Mouse (Mus musculus) bone marrow macrophage, adult 2 months (primary cell): ENCODE data around the gene Lrrn4cl. TPM values are rescaled to one million over a fixed set of nuclear protein-coding genes. Genes with fewer than 3 reads are reported as not detected.
"Not testable (repeated sequence)": the region's sequence is repeated elsewhere in the genome, so short reads cannot be mapped to it uniquely, and the experiment has no call there.

ENCODE experiments used
- H3K27ac ChIP-seq: 2 replicates; pipeline ENCODE4 v1.5.1; 2012; ENCODE audit warnings: low read depth, low read length; ENCODE audit not compliant: insufficient read depth
- H3K4me1 ChIP-seq: 2 replicates; pipeline ENCODE4 v1.6.1; 2012; ENCODE audit warnings: low read length; ENCODE audit not compliant: control insufficient read depth, insufficient read depth
- H3K4me3 ChIP-seq: 2 replicates; pipeline ENCODE4 v1.5.1; 2012; ENCODE audit warnings: mild to moderate bottlenecking, low read length, moderate library complexity; ENCODE audit not compliant: insufficient read depth
- CTCF ChIP-seq: IDR thresholded peaks from 2 replicates; pipeline ENCODE4 v1.5.1; 2012; ENCODE audit warnings: low read depth, mild to moderate bottlenecking, low read length, moderate library complexity
- POLR2A ChIP-seq: IDR thresholded peaks from 2 replicates; pipeline ENCODE4 v1.6.1; 2012; ENCODE audit warnings: mild to moderate bottlenecking, low read depth, low read length, borderline replicate concordance
- polyA plus RNA-seq: library from polyadenylated mRNA; stranded (reverse); fragments of >200 nt; gene quantifications from 2 replicates; pipeline ENCODE4 v1.2.4, GENCODE M21; 2012; ENCODE audit not compliant: missing spikeins, insufficient read depth, insufficient read length

Gene Lrrn4cl
- polyA plus RNA-seq, 1 experiment, result not detected

DNA sequence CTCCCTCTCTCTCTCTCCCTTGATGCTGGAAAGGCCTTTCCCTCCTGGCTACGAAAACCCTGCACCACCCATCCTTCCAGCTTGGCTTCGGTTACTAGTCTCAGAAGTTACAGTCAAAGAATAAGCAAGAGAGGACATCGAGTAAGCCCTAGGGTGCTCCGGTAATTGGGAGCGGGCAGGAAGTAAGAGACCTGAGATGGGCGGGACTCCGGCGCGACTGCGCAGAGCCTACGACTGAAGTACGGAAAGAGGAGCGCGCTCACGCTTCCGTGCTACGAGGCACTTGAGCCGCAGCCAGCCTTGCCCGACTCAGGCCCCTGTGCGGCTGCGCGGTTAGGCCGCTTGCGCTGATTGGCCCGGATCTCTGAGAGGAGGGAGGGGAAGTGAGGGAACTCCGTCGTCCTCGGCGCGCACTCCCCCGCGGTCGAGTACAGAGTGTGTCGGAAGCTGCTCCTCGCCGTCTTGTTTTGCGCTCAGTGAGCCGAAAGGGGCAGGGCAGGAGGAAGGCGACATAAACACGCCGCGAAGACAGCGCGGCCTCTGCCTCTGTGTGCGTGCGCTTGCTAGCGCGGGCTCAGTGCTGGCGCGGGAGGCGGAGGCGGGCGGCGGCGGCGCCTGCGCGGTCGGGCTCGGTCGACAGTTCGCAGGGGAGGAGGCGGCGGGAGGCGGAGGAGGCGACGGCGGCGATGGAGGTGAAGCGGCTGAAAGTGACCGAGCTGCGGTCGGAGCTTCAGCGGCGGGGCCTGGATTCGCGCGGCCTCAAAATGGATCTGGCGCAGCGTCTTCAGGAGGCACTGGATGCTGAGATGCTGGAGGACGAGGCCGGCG, 30.8 kb upstream of the Lrrn4cl start, which contains the start of gene Hnrnpul2:
Gene Hnrnpul2, plus strand, starts transcription at position 415 of the 828 bp plus-strand sequence.
- TF ChIP-seq POLR2A (no peak), CTCF (no peak)
- Histone ChIP-seq H3K4me3 (peak within 1 kb of the TSS; percentile 83), H3K27ac (peak within 1 kb of the TSS; percentile 96), H3K4me1 (peaks cover 18% of the 10 kb centered on the region)

DNA sequence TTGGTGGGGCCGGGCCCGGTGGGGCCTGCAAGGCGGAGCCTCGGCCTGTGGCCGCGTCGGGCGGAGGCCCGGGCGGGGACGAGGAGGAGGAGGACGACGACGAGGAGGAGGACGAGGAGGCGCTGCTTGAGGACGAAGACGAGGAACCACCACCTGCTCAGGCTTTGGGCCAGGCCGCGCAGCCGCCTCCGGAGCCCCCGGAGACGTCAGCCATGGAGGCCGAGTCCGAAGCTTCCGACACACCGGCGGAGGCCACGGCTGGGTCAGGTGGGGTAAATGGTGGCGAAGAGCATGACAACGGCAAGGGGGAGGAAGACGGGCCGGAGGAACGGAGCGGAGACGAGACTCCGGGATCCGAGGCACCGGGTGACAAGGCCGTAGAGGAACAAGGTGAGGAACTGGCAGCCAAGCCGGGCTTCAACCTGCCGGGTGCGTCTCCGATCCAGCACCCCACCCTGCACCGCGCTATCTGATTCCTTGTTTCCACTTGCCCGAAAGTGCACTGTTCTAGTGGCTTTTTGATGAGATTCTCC, 30.1 kb upstream of the Lrrn4cl start:
- Histone ChIP-seq H3K4me3 (peak overlapping the region; percentile 83), H3K27ac (peak overlapping the region; percentile 96), H3K4me1 (peaks cover 21% of the 10 kb centered on the region)
- TF ChIP-seq CTCF, result no peak
- no peak for TF ChIP-seq POLR2A

DNA sequence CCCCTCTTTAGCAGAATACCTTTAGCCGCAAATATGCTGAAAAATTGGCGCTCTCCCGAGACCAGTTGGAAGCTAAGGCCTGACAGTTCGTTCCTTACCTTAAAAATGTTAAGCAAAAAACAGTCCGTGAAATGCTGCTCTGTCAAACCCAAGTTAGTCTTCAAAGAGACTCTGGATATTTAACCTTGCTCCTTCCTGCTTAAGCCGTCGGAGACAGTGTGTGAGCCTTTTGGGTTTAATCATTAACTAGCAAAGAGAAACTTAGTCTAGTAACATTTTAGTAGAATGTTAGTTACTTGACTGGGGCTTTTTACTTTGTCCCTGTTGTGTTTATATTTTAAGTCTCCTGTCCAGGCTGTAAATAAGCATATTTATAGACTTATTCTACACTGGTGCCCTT, 29.4 kb upstream of the Lrrn4cl start:
- TF ChIP-seq CTCF, result no peak
- no peak for TF ChIP-seq POLR2A
- Histone ChIP-seq H3K4me3 (peak overlapping the region; percentile 83), H3K4me1 (peaks cover 19% of the 10 kb centered on the region), H3K27ac (peak overlapping the region; percentile 96; the same call in 1 of the 2 replicates)

DNA sequence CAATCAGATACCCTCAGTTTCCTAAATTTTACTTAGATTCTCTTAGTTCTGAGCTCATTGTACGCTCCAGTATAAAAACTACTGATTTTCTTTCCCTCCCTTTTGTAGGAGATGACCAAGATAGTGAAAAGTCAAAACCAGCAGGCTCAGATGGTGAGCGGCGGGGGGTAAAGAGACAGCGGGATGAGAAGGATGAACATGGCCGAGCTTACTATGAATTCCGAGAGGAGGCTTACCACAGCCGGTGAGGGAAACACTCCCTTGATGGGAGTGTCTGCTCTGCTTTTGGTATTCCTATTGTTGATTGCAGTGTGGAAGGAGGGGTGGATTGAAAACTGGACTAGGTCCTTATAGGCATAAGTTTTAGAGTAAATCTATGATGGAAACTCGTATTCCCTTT, 27.9 kb upstream of the Lrrn4cl start:
- H3K27ac ChIP-seq, result no peak overlapping the region
- no peak overlapping the region for H3K4me3 ChIP-seq
- peaks cover 12% of the 10 kb centered on the region for H3K4me1 ChIP-seq
- TF ChIP-seq CTCF, result no peak
- TF ChIP-seq POLR2A, result no peak

DNA sequence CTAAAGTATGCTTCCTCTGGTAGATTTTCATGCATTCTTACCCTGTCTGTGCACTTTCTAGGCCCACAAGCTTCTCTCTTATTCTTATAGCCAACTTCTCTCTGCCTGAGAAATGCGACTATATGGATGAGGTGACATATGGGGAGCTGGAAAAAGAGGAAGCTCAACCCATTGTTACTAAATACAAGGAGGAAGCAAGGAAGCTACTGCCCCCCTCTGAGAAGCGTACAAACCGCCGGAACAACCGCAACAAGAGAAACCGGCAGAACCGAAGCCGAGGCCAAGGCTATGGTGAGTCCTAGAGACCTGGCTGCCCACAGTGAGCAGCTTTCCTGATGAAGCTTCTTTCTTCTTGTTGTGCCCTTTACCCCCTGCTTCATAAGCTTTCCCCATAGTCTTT, 20.9 kb upstream of the Lrrn4cl start, which contains the start of gene AC129217.1:
Gene AC129217.1, plus strand, starts transcription at position 114 of the 400 bp plus-strand sequence.
- H3K4me3 ChIP-seq, result peak within 1 kb of the TSS; percentile 14
- peaks cover 38% of the 10 kb centered on the region for H3K4me1 ChIP-seq
- H3K27ac ChIP-seq, result peak within 1 kb of the TSS; percentile 65
- TF ChIP-seq CTCF, result no peak
- no peak for TF ChIP-seq POLR2A

DNA sequence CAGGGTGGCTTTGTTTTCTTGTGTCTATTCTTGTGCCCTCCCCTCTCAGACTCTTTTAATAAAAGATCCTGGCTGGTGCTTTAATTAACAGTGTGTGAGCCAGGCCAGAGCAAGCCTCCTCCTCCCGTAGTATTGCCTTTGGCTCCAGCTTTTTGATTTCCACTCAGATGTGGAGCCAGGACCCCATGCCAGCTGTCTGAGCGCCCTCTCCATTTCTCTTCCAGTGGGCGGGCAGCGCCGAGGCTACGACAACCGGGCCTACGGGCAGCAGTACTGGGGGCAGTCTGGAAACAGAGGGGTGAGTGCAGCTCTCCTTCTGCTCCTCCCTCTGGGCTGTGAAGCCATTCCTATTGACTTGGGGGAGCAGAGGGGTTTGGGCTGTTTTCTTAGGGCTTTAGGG, 19.9 kb upstream of the Lrrn4cl start:
- TF ChIP-seq CTCF, result no peak
- no peak for TF ChIP-seq POLR2A
- Histone ChIP-seq H3K4me1 (peaks cover 33% of the 10 kb centered on the region), H3K27ac (no peak overlapping the region), H3K4me3 (no peak overlapping the region)

DNA sequence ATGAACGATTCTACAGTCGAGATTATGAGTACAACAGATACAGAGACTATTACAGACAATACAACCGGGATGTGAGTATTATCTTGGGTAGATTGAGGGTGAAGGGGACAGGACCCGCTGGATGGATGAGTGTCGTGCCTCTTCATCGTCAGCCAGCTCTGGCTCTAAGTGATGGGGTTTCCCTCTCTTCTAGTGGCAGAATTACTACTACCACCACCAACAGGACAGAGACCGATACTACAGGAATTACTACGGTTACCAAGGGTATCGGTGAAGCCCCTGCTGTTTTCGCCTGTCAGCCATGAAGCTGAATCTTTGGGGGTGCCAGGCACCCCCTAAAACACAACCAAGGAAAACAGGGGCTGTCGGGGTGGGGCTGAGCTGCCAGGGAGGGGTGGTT, 19.3 kb upstream of the Lrrn4cl start:
- no peak for TF ChIP-seq POLR2A
- no peak for TF ChIP-seq CTCF
- Histone ChIP-seq H3K4me3 (no peak overlapping the region), H3K4me1 (peaks cover 33% of the 10 kb centered on the region), H3K27ac (no peak overlapping the region)

DNA sequence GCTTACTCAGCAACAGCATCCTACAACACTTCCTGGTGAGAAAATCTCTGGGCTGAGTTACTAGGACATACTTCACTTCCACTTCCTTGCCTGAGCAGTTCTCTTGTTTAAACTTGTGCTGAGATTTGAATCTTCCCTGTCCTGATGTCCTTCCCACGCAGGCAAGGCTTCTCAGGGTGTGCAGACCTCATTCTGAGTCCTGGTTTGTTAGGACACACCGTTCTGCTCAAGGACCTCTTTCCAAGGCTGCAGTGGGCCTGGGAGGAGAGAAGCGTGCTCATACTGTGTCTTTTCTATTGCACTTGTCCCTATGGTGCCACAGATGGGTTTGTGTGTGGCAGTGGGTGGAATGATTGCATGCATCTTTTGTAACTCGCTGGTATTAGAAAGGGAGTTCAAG, 17.6 kb upstream of the Lrrn4cl start:
- H3K27ac ChIP-seq, result 0 out of 2 replicates have a peak overlapping the region, but pooled peaks have one; percentile 3
- no peak overlapping the region for H3K4me3 ChIP-seq
- TF ChIP-seq POLR2A, result no peak
- no peak for TF ChIP-seq CTCF
- peaks cover 38% of the 10 kb centered on the region for H3K4me1 ChIP-seq

DNA sequence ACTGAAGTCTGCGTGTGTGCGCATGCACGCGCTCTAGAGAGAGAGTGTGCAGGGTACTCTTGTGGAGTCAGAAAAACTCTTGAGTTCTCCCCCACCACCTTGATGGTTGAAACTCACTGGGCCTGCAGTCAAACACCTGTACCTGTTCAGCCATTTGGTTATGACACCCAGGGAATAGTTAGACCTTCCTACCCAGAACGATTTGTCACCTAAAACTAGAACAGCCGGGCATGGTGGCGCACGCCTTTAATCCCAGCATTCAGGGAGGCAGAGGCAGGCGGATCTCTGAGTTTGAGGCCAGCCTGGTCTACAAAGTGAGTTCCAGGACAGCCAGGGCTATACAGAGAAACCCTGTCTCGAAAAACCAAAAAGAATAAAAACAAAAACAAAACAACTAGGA, 14.2 kb upstream of the Lrrn4cl start:
- H3K4me1 ChIP-seq, result peaks cover 32% of the 10 kb centered on the region
- not testable (repeated sequence) for H3K4me3 ChIP-seq, H3K27ac ChIP-seq

DNA sequence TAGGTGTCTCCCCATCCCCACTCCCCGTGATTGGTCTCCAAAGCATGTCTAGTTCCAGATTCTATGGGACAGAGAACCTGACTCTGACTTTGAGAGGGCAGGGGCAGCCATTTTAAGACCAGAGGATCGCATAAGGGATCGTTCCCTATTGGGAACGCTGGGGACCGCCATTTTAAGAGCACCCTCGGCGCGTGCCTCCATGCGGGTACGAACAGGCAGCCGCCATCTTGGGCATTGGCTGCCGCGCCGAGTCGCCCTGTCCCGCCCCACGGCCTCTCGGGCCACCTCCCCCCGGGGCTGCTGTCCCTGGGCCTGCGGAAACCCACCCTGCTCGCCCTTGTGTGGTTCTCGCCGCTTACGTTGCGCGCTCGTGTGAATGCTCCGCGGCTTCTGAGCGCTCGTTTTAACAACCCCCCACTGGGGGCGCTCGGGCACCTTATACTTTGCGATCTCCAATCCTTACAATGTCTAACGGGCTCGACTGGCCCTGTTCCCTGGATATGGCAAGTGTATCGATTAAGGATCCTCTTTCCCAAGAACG, 13.2 kb upstream of the Lrrn4cl start, which contains the start of gene Bscl2:
Gene Bscl2, plus strand, starts transcription at position 217 of the 541 bp plus-strand sequence.
- peaks cover 38% of the 10 kb centered on the region for H3K4me1 ChIP-seq
- TF ChIP-seq POLR2A (no peak), CTCF (peak; percentile 47)
- peak within 1 kb of the TSS; percentile 66 for H3K4me3 ChIP-seq
- peak within 1 kb of the TSS; percentile 77 for H3K27ac ChIP-seq
